Mouse (Mus musculus): ENCODE measurements around the gene Crym.

Crym gene

DNA sequence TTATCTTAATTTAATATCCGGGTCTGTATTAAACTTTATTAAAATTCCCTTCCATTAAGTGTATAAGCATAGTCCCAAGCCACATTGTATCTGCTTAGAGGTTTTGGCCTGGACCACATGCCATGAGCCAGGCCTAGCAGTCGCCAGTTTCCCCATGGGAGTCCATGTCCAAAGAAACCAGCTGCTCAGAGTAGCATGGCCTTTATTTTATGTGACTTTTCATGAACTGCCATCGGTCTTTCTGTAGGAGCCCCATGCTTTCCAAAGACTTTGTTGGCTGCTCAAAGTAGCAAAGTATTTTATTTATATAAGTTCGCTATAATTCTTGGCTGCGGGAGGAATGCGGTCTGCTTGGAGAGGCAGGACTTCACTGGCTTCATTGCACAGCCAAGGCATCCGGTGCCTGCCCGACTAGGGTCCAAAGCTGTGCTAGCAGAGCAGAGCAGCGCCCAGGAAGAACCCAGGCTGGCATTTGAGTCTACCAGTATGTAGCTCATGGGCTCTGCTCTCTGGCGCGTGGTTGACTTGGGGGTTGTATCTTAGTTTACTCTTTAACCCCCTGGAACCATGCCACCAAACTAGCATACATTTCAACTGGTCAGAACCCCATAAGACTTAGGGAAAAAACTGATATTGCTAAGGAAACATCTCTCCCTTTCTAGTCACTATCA, 38.2 kb downstream of the Crym start:
- no peak for DNase-seq (ENCODE audit: low spot score in 2 of 2)

DNA sequence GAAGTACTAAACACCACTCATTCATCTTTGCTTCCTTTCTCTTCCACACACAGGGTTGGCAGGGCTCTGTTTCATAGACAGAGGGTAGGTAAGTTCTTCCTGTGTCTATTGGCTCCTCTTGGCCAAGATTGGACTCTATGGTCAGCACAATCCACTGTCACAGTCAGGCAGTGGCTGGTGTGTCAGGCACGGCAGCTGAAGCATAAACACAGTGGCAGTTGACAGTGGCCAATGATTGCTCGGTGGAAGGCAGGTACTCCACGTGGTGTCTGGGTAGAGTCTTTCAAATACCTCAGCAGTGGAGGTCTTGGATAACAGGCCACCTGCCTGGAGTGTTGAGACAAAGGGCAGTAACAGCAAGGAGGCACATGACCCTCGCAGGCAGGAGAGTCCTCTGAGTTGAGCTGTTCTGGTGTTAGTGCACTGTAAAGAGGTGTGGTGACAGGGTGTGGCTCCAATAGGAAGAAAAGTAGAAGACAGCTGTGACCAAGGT, 43.7 kb downstream of the Crym start:
- no peak for DNase-seq (ENCODE audit: low spot score in 2 of 2)

DNA sequence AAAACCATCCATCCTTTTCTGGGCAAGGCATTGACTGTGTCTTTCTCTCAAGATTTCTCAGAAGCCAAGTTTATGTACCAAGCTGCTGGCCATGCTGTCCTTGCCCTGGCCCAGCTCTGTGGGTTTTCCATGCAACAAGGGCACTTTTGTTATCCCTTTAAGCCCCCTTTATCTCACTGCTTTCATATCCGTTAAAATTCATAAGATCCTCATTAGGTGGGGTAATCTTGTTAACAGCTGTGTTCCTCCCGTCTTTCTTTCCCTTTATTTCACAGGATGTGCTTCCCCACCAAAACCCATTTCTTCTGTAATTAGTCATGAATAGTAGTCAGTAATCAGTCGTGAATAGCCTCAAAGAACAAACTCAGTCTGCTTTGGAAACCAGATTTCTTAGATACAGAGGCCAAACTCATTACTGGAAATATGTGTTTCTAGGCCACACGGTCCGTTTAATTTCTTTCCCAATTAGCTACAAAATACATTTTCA, 44.3 kb downstream of the Crym start:
- no peak for DNase-seq (ENCODE audit: low spot score in 2 of 2)

- no peak for DNase-seq (ENCODE audit: low spot score in 2 of 2)
Measured at GRCm38 (mm10) chr7:120156841-120157409, 45.0 kb downstream of the Crym start.

DNA sequence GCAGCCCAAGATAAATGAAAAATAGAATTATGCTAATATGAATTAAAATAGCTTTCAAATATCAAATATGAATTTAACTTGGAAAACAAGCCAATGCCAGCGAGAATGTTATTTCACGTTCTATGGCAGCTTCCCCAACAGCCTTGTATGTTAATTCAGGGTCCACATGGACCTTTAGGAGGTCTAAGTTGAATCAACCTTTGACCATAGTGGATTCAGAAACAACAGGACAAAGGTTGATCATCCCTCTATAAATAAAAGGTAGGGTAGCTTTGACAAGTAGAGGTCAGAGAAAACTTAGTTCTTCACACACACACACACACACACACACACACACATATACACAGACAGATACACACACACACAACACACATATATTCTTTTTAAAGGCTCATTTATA, 51.0 kb downstream of the Crym start:
- DNase-seq (ENCODE audit: low spot score in 2 of 2): no peak

- no peak for DNase-seq (ENCODE audit: low spot score in 2 of 2)
Measured at GRCm38 (mm10) chr7:120150257-120150656, 51.7 kb downstream of the Crym start.

GRCm38 (mm10) chr7:120145191-120145590, 56.7 kb downstream of the Crym start, which contains the start of gene Zp2:
Gene Zp2 (minus strand): TSS chr7:120145291.
- DNase-seq (ENCODE audit: low spot score in 2 of 2): no peak

DNA sequence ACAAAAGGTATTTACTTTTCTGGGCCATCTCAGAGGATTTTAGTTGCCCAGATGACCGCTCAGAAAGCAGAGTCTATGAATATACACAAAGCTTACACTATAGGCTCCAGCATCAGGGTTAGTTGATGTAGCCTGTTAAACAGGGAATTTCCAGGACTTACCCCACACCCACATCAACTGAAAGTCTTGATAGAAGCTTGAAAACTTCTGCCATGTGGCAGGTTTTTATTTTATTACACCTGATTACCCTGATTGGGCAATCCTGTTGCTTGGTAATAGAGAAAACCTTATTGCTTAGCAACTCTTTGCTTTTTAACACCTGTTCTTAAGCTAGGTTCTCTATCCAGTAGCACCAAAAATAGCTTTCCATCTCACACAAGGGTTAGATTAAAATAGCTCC, 59.2 kb downstream of the Crym start:
- DNase-seq (ENCODE audit: low spot score in 2 of 2): no peak
